Mouse (Mus musculus) B cell, adult (primary cell): Measurements from ENCODE around the gene Mtmr4. TPM values are rescaled to one million over a fixed set of nuclear protein-coding genes. Genes with fewer than 3 reads are reported as not detected.

Source experiments
- total RNA-seq: library from RNA; stranded (reverse); gene quantifications from 4 replicates; pipeline ENCODE4 v1.2.4, GENCODE M21; 2023; ENCODE audit not compliant: inconsistent age

The Mtmr4 gene
- 43.1 to 60.8 TPM (median 51.2 TPM) in 4 replicates for total RNA-seq

GRCm38 (mm10) chr11:87591526-87592353, at the start of gene Mtmr4:
Gene Mtmr4 (plus strand): TSS chr11:87592162.

GRCm38 (mm10) chr11:87566501-87566900, 25.5 kb upstream of the Mtmr4 start, which contains the start of gene Gm11492:
Gene Gm11492 (plus strand): TSS chr11:87566653.

DNA sequence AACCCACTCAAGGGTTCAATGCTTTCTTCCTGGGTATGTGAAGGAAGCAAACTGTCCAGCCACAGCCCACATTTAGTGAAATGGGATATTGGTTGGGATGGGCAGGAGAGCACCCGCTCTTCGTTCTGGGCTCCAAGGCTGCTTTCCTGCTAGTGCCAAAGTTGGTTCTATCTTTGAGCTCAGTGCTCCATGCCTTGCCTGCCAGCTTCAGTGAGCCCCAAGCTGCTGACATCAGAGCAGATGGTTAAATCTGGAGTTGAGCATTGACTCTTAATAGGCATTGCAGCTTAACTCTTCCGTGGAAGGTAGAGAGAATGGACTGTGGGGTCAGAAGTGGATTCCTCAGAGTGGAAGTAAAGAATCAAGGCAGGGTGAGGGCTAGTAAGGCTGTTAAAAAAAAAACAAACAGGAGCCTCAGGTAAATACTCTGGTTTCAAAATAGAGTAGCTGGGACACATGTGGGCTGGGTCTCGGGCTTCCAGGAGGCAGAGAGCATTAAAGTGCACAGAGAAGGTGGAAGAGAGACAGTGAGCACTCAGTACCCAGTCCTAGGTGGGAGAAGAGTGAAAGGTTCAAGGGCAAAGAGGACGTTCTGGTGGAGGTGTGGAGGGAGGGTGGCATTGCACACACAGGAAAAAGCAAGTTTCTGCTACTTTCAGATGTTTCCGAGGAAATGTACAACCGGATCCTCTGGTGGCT, 23.6 kb upstream of the Mtmr4 start, which contains the start of gene Sept4:
Gene Sept4, plus strand, starts transcription at position 649 of the 699 bp plus-strand sequence.

DNA sequence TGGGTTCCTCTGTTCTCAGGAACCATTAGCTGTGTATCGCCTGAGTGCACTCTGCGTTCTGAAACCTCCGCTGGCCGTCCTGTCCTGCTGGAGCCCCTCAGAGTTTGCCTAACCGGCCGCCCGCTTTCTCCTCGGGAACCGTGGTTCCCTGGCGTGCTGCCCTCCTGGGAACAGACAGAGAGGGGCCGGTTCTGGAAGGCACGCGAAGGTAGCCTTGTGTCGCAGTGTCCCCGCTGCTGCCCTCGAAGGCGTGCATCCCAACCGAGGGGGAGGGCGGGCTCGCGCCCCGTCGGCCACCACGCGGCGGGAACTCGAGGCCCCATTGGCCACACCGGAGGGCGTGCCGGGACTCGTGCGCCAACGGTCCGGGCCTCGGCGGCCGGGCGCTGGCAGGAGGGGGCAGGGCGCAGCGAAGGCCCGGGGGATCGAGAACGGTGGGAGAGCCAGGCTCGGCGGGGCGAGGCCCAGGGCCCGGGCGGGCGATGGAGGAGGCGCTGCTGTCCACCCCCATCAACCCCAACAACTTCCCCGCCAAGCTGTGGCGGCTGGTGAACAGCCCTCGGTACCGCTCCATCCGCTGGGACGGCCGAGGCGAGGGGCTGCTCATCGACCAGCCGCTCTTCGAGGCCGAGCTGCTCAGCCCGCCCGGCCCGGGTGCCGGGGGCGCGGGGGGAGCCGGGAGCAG, 25.0 kb downstream of the Mtmr4 start, which contains the start of gene Hsf5:
Gene Hsf5, plus strand, starts transcription at position 375 of the 685 bp plus-strand sequence.

GRCm38 (mm10) chr11:87662407-87662806, 70.4 kb downstream of the Mtmr4 start, which contains the start of gene Rnf43:
Gene Rnf43 (plus strand): TSS chr11:87662722.

Other genes with a start within 250 kb of the Mtmr4 start
- 7.0 to 8.9 TPM (median 7.8 TPM) in 4 replicates for gene Ppm1e, start 233.1 kb upstream of the Mtmr4 start, total RNA-seq
- 4.8 to 7.7 TPM (median 7.1 TPM) in 4 replicates for gene Rad51c, start 187.2 kb upstream of the Mtmr4 start, total RNA-seq
- 0.10 to 2.6 TPM (median 2.4 TPM) in 3 of 4 replicates, not detected in the other for gene Tex14, start 187.1 kb upstream of the Mtmr4 start, total RNA-seq
- gene Gm11492, start 25.5 kb upstream of the Mtmr4 start, total RNA-seq, result not detected in 4 replicates
- 1.8 to 2.8 TPM (median 2.2 TPM) in 4 replicates for gene Sept4, start 23.3 kb upstream of the Mtmr4 start, total RNA-seq
- gene Hsf5, start 25.0 kb downstream of the Mtmr4 start, total RNA-seq, result 0.12 to 0.32 TPM (median 0.27 TPM) in 3 of 4 replicates, not detected in the other
- gene Rnf43, start 70.6 kb downstream of the Mtmr4 start, total RNA-seq, result 4.0 to 5.3 TPM (median 4.6 TPM) in 4 replicates
- 126 to 136 TPM (median 129 TPM) in 4 replicates for gene Supt4a, start 145.4 kb downstream of the Mtmr4 start, total RNA-seq
- 11.4 to 15.4 TPM (median 12.7 TPM) in 4 replicates for gene Tspoap1, start 168.4 kb downstream of the Mtmr4 start, total RNA-seq
- gene Mpo, start 201.4 kb downstream of the Mtmr4 start, total RNA-seq, result 0.26 to 1.4 TPM (median 0.44 TPM) in 4 replicates
- gene Lpo, start 236.1 kb downstream of the Mtmr4 start, total RNA-seq, result not detected in 4 replicates